Mouse (Mus musculus) left cerebral cortex, adult 11 months (tissue): ENCODE data around the gene Eif4a1.
"Not testable (repeated sequence)": the region's sequence is repeated elsewhere in the genome, so short reads cannot be mapped to it uniquely, and the experiment has no call there.

Experiments
- DNase-seq: peaks from one replicate; pipeline ENCODE4 v3.0.0; 2022; ENCODE audit warnings: low spot score

Gene Eif4a1

GRCm38 (mm10) chr11:69633128-69633866 is 38.9 kb downstream of the Eif4a1 start:
- DNase-seq = no peak

GRCm38 (mm10) chr11:69632284-69633089 is 39.7 kb downstream of the Eif4a1 start, which contains the start of gene Fxr2:
Gene Fxr2 (plus strand): TSS chr11:69632990.
- peak; percentile 100 for DNase-seq

- DNase-seq = no peak
These were observed 42.4 kb downstream of the Eif4a1 start for GRCm38 (mm10) chr11:69629802-69630201.

GRCm38 (mm10) chr11:69628286-69628685 is 43.9 kb downstream of the Eif4a1 start:
- peak; percentile 69 for DNase-seq

- DNase-seq = not testable (repeated sequence)
These were observed 47.9 kb downstream of the Eif4a1 start for GRCm38 (mm10) chr11:69624339-69624738.

GRCm38 (mm10) chr11:69623006-69623405 is 49.2 kb downstream of the Eif4a1 start:
- no peak for DNase-seq

- DNase-seq = no peak
These were observed 49.8 kb downstream of the Eif4a1 start for GRCm38 (mm10) chr11:69622406-69622805.

- DNase-seq = no peak
These were observed 50.5 kb downstream of the Eif4a1 start, which contains the start of gene Sat2 for GRCm38 (mm10) chr11:69621571-69622268. Gene Sat2 (plus strand): TSS chr11:69622024.

GRCm38 (mm10) chr11:69620394-69621081 is 51.7 kb downstream of the Eif4a1 start:
- DNase-seq = no peak

- no peak for DNase-seq
These were observed 54.4 kb downstream of the Eif4a1 start, which contains the start of gene Shbg for GRCm38 (mm10) chr11:69617805-69618204. Gene Shbg (minus strand): TSS chr11:69617905.
